Mouse (Mus musculus): ENCODE data around the gene Aqp3. TPM values are rescaled to one million over a fixed set of nuclear protein-coding genes. Genes with fewer than 3 reads are reported as not detected.

Aqp3 gene
- total RNA-seq (2021) = not detected
- long read RNA-seq, experiment 1 = 0 reads
- long read RNA-seq, experiment 2 = 0 reads

GRCm38 (mm10) chr4:41097871-41098576 lies at the start of gene Aqp3:
Gene Aqp3, minus strand, starts transcription at chr4:41098183.
- DNase-seq (ENCODE audit: low spot score) = no peak

- no peak for DNase-seq (ENCODE audit: low spot score)
These were observed 44.6 kb upstream of the Aqp3 start for GRCm38 (mm10) chr4:41142601-41143000.

GRCm38 (mm10) chr4:41140174-41140875 lies 42.3 kb upstream of the Aqp3 start:
- DNase-seq (ENCODE audit: low spot score) = no peak

- no peak for DNase-seq (ENCODE audit: low spot score)
These were observed 38.8 kb upstream of the Aqp3 start for GRCm38 (mm10) chr4:41136811-41137210.

GRCm38 (mm10) chr4:41136454-41136805 lies 38.4 kb upstream of the Aqp3 start:
- DNase-seq (ENCODE audit: low spot score) = peak; percentile 43

GRCm38 (mm10) chr4:41135711-41136453 lies 37.9 kb upstream of the Aqp3 start, which contains the start of gene Ube2r2:
Gene Ube2r2, plus strand, starts transcription at chr4:41135743.
- peak; percentile 54 for DNase-seq (ENCODE audit: low spot score)

GRCm38 (mm10) chr4:41134935-41135710 lies 37.1 kb upstream of the Aqp3 start:
- peak; percentile 68 for DNase-seq (ENCODE audit: low spot score)

- DNase-seq (ENCODE audit: low spot score) = no peak
These were observed 35.7 kb upstream of the Aqp3 start for GRCm38 (mm10) chr4:41133529-41134291.

- no peak for DNase-seq (ENCODE audit: low spot score)
These were observed 34.5 kb upstream of the Aqp3 start for GRCm38 (mm10) chr4:41132471-41132870.

GRCm38 (mm10) chr4:41129836-41130235 lies 31.9 kb upstream of the Aqp3 start:
- no peak for DNase-seq (ENCODE audit: low spot score)

GRCm38 (mm10) chr4:41129406-41129805 lies 31.4 kb upstream of the Aqp3 start:
- DNase-seq (ENCODE audit: low spot score) = peak; percentile 78

- peak; percentile 99 for DNase-seq (ENCODE audit: low spot score)
These were observed 26.4 kb upstream of the Aqp3 start, which contains the start of gene Nol6 for GRCm38 (mm10) chr4:41124180-41124951. Gene Nol6, minus strand, starts transcription at chr4:41124455.

GRCm38 (mm10) chr4:41118706-41119292 lies 20.8 kb upstream of the Aqp3 start:
- DNase-seq (ENCODE audit: low spot score) = peak; percentile 59

- no peak for DNase-seq (ENCODE audit: low spot score)
These were observed 18.8 kb upstream of the Aqp3 start for GRCm38 (mm10) chr4:41116817-41117216.

- no peak for DNase-seq (ENCODE audit: low spot score)
These were observed 17.8 kb upstream of the Aqp3 start for GRCm38 (mm10) chr4:41115793-41116192.

- DNase-seq (ENCODE audit: low spot score) = no peak
These were observed 17.1 kb upstream of the Aqp3 start for GRCm38 (mm10) chr4:41115074-41115473.

- DNase-seq (ENCODE audit: low spot score) = no peak
These were observed 16.5 kb upstream of the Aqp3 start for GRCm38 (mm10) chr4:41114358-41115070.

GRCm38 (mm10) chr4:41108717-41109425 lies 10.9 kb upstream of the Aqp3 start:
- DNase-seq (ENCODE audit: low spot score) = no peak

All from gastrocnemius, adult 18-20 months (tissue).